Mouse (Mus musculus): ENCODE data around the gene Fhl5. TPM values are rescaled to one million over a fixed set of nuclear protein-coding genes. Genes with fewer than 3 reads are reported as not detected.

Gene Fhl5
- polyA plus RNA-seq (2012; rRNA removed): not detected in 2 replicates

DNA sequence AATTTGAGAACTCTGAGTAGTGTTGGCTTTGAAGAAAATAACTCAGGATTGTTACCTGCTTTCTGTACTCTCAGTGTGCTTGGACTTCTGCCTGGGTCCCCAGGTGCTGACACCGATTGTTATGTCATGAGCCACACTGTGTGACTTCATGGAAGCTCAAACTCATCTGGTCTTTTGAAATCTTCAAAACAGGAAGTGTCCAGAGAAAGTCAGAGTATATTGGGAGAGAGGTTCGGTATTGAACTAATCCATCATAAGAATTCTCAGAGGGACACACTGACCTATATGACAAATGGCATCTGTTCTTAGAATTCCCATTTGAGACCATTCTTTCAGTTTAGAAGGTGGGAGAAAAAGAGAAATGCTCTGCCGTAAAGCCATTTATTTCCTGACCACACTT is at the start of gene Fhl5:
TSS of gene Fhl5 (minus strand) at position 101 of the 400 bp plus-strand sequence.

DNA sequence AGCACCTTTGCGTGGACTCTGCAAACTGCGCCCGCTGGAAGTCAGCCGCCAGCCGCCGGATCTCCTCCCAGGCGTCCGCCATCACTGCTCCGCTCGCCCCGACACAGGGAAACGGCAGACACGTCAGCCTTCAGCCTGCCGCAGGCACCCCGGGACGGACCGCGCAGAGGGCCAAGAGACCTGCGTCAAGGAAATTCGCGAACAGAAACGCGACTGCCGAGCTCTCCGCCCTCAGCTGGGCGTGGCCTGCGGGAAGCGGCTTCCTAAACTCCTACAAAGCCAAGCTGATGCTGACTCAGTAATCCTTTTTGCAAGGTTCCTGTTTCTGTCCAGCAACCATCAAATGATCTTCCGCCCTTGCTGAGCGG is 39.0 kb upstream of the Fhl5 start, which contains the start of gene Ufl1:
TSS of gene Ufl1 (minus strand) at position 151 of the 368 bp plus-strand sequence.

Other genes starting within 250 kb of the Fhl5 start
- gene Ufl1, start 38.9 kb upstream of the Fhl5 start, polyA plus RNA-seq (2012; rRNA removed): 2.7 and 3.8 TPM in 2 replicates

All from liver, embryonic 14 days (tissue).